Mouse (Mus musculus) left cerebral cortex, postnatal 10 days (tissue): ENCODE data around the gene Ulk2. TPM values are rescaled to one million over a fixed set of nuclear protein-coding genes. Genes with fewer than 3 reads are reported as not detected.
"Not testable (repeated sequence)": the region's sequence is repeated elsewhere in the genome, so short reads cannot be mapped to it uniquely, and the experiment has no call there.

ENCODE experiments used
- DNase-seq, 2 experiments: peaks; one replicate each; pipeline ENCODE4 v3.0.0; 2021 to 2022; ENCODE audit warnings: low spot score in 2 of 2, mixed read lengths in 1 of 2; ENCODE audit errors: extremely low spot score in 1 of 2
- intact Hi-C: fragments of 180-260 bp; cut with DNase I; formaldehyde crosslinking; loops from one replicate; pipeline ENCODE4 v1.15.1; 2025
- total RNA-seq, 2 experiments: library from RNA; stranded (reverse); gene quantifications; 2 replicates each; pipeline ENCODE4 v1.2.3; 2021

Ulk2 gene
- 100 to 1,000 TPM; 106 to 114 TPM for total RNA-seq

GRCm38 (mm10) chr11:61854988-61855411, at the start of gene Ulk2:
Gene Ulk2 (minus strand): TSS chr11:61855073.
- intact Hi-C loops, result no loop called here
- peak; percentile 87 to 94 for DNase-seq

DNA sequence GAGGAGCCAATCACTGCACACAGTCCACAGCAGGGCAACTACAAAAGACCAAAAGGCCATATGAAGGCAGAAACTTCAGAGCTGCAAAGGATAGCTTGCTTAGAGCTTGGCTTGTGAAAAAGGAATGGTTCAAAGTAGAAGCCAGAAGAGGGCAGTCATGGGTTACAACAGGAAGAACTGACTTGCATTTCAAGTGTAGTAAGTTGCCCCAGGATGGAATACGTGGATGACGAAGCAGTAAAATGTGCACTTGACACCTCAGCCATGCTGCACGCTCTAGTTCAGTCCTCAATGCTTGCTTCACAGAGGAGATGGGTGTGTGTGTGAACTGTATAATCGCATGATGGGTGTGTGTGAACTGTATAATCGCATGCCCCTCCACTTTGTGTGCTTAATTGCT, 27.3 kb upstream of the Ulk2 start:
- intact Hi-C loops, result no loop called here
- DNase-seq, result no peak

DNA sequence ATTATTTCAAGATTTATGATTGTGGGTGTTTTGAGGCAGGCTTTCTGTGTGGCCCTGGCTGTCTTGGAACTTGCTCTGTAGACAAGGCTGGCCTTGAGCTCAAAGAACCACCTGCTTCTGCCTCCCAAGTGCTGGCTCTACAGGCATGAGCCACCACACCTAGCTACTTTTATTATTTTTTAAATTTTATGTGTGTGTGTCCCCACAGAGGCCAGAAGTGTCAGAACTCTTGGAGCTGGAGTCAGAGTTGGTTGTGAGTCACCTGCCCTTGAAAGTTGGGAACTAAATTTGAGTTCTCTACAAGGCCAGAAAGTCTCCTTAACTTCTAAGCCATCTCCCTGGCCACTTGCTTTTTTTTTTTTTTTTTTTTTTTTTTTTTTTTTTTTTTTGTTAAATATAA, 25.0 kb upstream of the Ulk2 start:
- intact Hi-C loops, result no loop called here
- no peak for DNase-seq

- intact Hi-C loops, result no loop called here
- DNase-seq, result no peak
Measured at GRCm38 (mm10) chr11:61871881-61872280, 17.0 kb upstream of the Ulk2 start.

DNA sequence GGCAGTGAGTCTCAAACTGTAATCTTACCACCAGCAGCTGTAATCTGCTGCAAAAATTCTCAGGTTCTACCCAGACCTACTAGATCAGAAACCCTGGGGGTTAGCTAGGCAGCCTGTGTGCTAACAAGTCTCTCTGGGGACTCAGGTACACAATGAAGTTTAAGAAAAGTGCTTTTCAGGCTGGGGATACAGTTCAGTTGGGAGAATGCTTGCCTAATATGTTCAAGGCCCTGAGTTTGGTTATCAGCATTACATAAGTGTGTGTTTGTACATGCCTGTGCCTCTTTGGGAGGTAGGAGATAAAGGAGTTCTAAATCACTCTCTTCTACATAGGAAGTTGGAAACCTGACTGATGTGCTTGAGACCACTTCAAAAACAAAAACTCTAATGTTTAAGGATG, 12.0 kb upstream of the Ulk2 start:
- DNase-seq, result no peak
- intact Hi-C loops, result no loop called here

GRCm38 (mm10) chr11:61861781-61862547, 7.1 kb upstream of the Ulk2 start:
- DNase-seq, result no peak
- intact Hi-C loops, result no loop called here

GRCm38 (mm10) chr11:61859316-61859715, 4.4 kb upstream of the Ulk2 start:
- intact Hi-C loops, result no loop called here
- DNase-seq, result no peak

- intact Hi-C loops, result no loop called here
- DNase-seq, result no peak
Measured at GRCm38 (mm10) chr11:61855539-61855938, 666 bp upstream of the Ulk2 start.

- intact Hi-C loops, result no loop called here
- DNase-seq, result peak; percentile 78 to 88
Measured at GRCm38 (mm10) chr11:61854211-61854987, 474 bp downstream of the Ulk2 start.

- no peak for DNase-seq
- intact Hi-C loops, result no loop called here
Measured at GRCm38 (mm10) chr11:61853659-61854058, 1.2 kb downstream of the Ulk2 start.

DNA sequence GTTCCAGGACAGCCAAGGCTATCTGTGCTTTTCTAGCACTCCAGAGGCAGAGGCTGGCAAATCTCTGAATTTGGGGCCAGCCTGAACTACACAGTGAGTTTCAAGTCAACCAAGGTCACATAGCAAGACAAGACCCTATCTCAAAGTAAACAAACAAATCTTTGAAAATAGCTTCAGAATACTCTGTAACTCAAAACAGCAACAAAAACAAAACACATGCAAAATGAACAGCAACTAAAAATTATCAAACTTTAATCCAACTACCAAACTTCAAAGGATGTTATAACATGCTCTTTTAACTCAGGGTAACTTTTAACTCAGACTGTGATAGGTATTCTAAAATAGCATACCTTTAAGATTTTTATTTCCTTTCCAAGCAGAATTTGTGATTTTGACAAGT, 2.0 kb downstream of the Ulk2 start:
- intact Hi-C loops, result no loop called here

GRCm38 (mm10) chr11:61851195-61851594, 3.7 kb downstream of the Ulk2 start:
- DNase-seq, result no peak
- intact Hi-C loops, result no loop called here

More for the DNA sequence above, 2.0 kb downstream of the Ulk2 start:
- DNase-seq, result no peak

DNA sequence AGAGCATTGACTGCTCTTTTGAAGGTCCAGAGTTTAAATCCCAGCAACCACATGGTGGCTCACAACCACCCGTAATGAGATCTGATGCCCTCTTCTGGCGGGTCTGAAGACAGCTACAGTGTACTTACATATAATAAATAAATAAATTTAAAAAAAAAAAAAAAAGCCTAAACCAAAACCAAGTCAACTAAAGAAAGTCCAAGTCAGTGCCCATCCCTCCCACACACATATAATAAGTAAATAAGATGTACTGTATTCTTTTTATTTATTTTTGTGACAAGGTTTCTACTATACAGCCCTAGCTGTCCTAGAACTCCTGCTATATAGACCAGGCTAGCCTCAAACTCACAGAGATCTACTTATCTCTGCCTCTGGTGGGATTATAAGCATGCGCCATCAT, 14.2 kb downstream of the Ulk2 start:
- intact Hi-C loops, DNase-seq: not testable (repeated sequence)

GRCm38 (mm10) chr11:61839940-61840339, 14.9 kb downstream of the Ulk2 start:
- intact Hi-C loops, result no loop called here

DNA sequence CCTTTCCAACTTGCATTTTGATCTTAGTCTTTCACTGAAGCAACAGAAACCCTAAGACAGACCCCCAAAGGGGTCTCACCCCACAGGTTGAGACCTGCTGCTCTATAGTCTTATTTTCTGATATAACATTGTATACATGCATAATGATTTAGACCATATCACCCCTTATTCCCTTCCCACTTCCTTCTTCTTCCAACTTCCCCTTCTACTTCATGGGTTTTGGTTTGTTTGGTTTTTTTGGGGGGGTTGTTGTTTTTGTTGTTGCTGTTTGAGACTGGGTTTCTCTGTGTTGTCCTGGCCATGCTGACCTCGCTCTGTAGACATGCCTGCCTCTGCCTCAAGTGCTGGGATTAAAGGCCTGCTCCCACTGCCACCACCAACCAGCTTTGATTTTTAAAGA, 15.7 kb downstream of the Ulk2 start:
- no peak for DNase-seq
- intact Hi-C loops, result no loop called here

More at GRCm38 (mm10) chr11:61839940-61840339, 14.9 kb downstream of the Ulk2 start:
- no peak for DNase-seq

DNA sequence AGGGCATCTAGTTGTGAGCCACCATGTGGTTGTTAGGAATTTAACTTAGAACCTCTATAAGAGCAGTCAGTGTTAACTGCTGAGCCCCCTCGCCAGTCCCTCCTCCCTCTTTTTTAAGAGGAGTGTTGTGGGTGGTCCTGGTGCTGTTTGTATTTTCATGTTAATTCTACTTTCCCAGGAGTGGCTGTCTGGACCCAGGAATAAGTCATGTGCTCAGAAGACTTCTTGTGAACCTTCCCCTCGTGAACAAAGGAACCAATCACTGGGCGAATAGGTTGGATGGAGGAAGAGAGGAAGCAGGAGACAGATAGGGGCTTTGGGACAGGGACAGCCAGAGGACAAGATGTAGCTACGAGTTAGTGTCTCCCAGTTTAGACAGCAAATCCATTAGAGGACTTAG, 45.1 kb downstream of the Ulk2 start:
- intact Hi-C loops, result no loop called here
- DNase-seq, result no peak

GRCm38 (mm10) chr11:61808551-61809117, 46.2 kb downstream of the Ulk2 start:
- no peak for DNase-seq
- intact Hi-C loops, result no loop called here

DNA sequence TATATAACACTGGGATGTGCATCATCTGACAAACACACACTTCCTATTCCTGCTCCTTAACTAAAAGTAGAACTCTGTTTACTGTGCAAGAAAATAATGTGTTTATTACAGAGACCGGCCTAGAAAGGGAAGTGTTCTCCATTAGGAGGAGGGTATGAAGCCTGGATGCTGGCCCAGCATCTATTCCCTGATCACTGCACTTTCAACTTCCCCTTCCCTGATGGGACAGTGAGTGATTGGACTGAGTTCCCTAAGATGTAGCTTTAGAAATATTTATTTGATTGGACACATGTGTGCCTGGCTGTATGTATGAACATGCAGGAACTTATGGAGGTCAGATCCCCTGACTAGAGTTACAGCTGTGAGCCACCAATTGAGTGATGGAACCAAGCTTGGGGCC, 61.4 kb downstream of the Ulk2 start:
- no peak for DNase-seq
- intact Hi-C loops, result no loop called here

DNA sequence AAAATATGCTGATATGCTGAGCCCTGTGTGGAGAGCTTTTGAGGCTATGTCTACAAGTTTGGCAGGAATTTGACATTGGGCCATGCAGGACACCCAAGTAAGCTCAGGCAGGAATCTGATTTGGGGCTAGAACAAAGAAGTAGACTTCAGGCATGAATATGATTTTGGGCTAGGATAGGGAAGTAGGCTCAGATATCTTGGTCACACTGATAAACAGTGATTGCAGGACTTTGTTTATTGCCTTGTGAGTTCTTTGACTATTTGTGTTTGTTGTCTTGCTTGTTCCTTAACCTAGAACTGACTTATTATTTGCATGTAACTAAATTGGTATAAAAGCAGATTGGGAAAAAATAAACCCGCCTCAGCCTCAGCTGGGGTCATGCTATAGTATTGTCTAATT, 66.3 kb downstream of the Ulk2 start:
- intact Hi-C loops, result no loop called here
- DNase-seq, result no peak

GRCm38 (mm10) chr11:61782526-61782925, 72.3 kb downstream of the Ulk2 start:
- intact Hi-C loops, result loop anchor here (5.0 kb wide), 1 partner anchor 40 kb away; no protein-coding TSS in a partner anchor
- not testable (repeated sequence) for DNase-seq
